Mouse (Mus musculus) neural tube, embryonic 10.5 days (tissue): ENCODE results near the gene Tlk1.

Source experiments
- DNase-seq: peaks from one replicate; pipeline ENCODE4 v3.0.0-alpha.2; 2017; ENCODE audit warnings: low spot score; ENCODE audit errors: extremely low spot score

Gene Tlk1

DNA sequence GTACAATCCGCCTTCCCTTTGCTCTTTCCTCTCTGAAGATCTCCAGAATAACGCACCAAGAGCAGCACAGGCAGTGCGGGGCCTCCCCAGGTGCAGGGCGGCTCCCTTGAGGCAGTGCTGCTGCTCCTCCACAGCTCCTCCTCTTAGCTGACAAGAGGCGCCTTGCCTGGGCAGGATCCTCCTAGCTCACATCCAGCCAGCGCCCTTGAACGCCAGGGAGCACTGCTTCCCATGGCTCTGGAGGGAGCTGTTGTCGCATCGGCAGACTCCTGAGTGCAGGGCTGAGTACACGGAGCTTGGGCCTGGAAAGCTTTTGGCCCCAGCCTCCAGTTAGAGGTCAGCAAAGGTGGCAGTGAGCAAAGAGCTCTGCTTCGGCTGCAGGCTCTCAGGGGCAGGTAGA lies 135.3 kb downstream of the Tlk1 start:
- no peak for DNase-seq

DNA sequence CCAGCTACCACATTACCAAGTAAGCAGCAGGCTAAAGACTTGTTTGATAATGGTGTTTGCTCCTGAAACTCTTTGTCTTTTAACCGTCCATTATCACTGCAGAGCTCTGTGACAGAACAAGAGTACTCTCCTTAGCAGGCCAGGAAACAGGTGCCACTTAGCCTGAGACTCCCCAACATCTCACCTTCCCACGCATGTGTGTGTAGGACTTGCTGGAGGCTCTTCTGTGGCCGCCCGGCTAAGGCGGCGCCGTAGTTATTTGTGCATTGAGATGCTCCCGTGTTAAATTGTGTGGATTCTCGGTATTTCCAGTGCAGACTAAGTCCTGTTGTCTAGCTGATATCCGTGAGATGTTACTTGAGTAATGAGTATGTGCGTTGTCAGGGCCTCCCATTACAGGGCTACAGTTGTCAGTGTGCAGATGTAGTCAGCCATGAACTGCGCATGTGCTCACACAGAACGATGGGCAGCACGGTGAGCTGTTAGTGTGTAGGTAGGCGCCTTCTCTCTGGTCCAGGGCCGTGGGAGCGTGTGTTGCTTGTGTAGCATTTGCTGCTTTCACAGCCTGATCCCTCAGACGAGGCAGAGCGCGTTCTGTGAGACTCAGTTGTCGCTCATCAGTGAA lies 137.0 kb downstream of the Tlk1 start:
- no peak for DNase-seq

- DNase-seq, result no peak
These were observed 143.2 kb downstream of the Tlk1 start for GRCm38 (mm10) chr2:70682324-70682723.

DNA sequence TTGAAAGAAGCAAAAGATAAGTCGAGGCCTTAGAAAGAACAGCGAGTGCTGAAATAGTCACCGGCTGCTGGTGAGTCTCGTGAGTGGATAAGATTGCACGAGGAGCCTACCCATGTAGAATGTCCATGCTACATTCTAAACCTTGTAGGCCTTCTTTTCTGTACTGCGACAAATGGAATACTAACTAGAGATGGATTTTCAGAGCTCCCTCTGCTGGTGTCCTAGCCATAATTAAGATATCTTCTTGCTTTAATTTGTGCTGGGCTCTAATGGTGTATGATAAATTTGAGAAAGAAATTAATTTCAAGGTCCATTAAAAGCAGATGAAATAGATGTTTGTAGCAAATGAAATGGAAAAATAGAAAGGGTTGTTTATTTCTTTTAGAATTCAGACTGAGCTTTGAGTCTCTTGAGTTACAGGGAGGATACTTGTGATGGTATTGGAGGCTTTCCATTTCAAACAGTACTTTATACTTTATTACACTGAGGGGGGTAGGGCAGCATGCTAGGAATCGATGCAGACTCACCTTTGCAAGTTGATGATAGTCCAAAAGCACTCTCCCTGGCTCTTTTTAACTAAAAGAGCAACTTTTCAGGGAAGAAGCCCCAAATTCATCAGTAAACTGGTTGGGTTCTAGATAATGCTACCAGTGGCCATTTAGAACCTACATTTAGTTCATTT lies 151.9 kb downstream of the Tlk1 start:
- DNase-seq, result no peak

- no peak for DNase-seq
These were observed 153.1 kb downstream of the Tlk1 start for GRCm38 (mm10) chr2:70672476-70672875.

GRCm38 (mm10) chr2:70669896-70670295 lies 155.6 kb downstream of the Tlk1 start:
- DNase-seq, result no peak

- DNase-seq, result no peak
These were observed 156.3 kb downstream of the Tlk1 start for GRCm38 (mm10) chr2:70669241-70669640.

GRCm38 (mm10) chr2:70667016-70667415 lies 158.5 kb downstream of the Tlk1 start:
- DNase-seq, result no peak

- DNase-seq, result no peak
These were observed 161.8 kb downstream of the Tlk1 start for GRCm38 (mm10) chr2:70663764-70664163.
